Mouse (Mus musculus): ENCODE data around the gene Sema4d. TPM values are rescaled to one million over a fixed set of nuclear protein-coding genes. Genes with fewer than 3 reads are reported as not detected.
"Not testable (repeated sequence)": the region's sequence is repeated elsewhere in the genome, so short reads cannot be mapped to it uniquely, and the experiment has no call there.

Sema4d gene
- total and polyA plus RNA-seq, 3 experiments, result 6.9 to 20.3 TPM; not detected in 1

- no peak overlapping the region for H3K4me3 ChIP-seq (ENCODE audit: control insufficient read depth in 1 of 2, insufficient read depth in 1 of 2, low read depth in 2 of 2, low read length in 2 of 2)
- TF ChIP-seq GATA1 (IDR thresholded peaks at IDR 0.05; ENCODE audit: low read depth, low read length) (0 out of 2 replicates have a peak, but pooled peaks have one; percentile 10), CTCF (IDR thresholded peaks at IDR 0.05 in 2 of 3, conservative IDR thresholded peaks at IDR 0.05 in 1 of 3; ENCODE audit: control insufficient read depth in 1 of 3, insufficient read depth in 1 of 3, low read depth in 2 of 3, low read length in 3 of 3, poor library complexity in 1 of 3, severe bottlenecking in 1 of 3) (peak; percentile 79 to 92 (median 89)), RAD21 (IDR thresholded peaks at IDR 0.05; ENCODE audit: low read depth, low read length) (peak; percentile 98), EP300 (IDR thresholded peaks at IDR 0.05; ENCODE audit: low read depth in 1 of 2, low read length in 2 of 2) (0 out of 4 replicates have a peak, but pooled peaks of 1 of the 2 experiments have one; percentile 11), KAT2A (conservative IDR thresholded peaks at IDR 0.05; ENCODE audit: low read depth, low read length) (no peak), SIN3A (IDR thresholded peaks at IDR 0.05; ENCODE audit: low read length) (peak; percentile 41; the same call in 1 of the 2 replicates), MYC (IDR thresholded peaks at IDR 0.05; ENCODE audit: low read depth, low read length) (no peak), HCFC1 (IDR thresholded peaks at IDR 0.05; ENCODE audit: low read depth, low read length) (no peak), SMC3 (IDR thresholded peaks at IDR 0.05; ENCODE audit: low read depth, low read length) (peak; percentile 87), ZC3H11A (IDR thresholded peaks at IDR 0.05; ENCODE audit: low read depth, low read length) (peak; percentile 91)
- DNase-seq (ENCODE audit: low read depth, low spot score), result peak; percentile 79
- H3K27ac ChIP-seq (ENCODE audit: control insufficient read depth, low read depth, low read length), result no peak overlapping the region
- H3K36me3 ChIP-seq (ENCODE audit: control insufficient read depth in 1 of 2, insufficient read depth in 2 of 2, low read length in 2 of 2), result peaks cover 0 to 2% of the 10 kb centered on the region in 2 experiments; a peak in 1 of 4 replicates
- H3K9ac ChIP-seq (ENCODE audit: control insufficient read depth, low read depth, low read length, poor library complexity, severe bottlenecking), result no peak overlapping the region
- peaks cover 6 to 26% of the 10 kb centered on the region in 2 experiments for H3K4me1 ChIP-seq (ENCODE audit: control insufficient read depth in 1 of 2, insufficient read depth in 2 of 2, low read length in 2 of 2)
- H3K9me3 ChIP-seq (replicated peaks; ENCODE audit: insufficient read depth, low read length), result no peaks in the 10 kb centered on the region
- H3K79me2 ChIP-seq (ENCODE audit: control insufficient read depth, insufficient read depth, low read length, poor library complexity), result no peaks in the 10 kb centered on the region
- no peaks in the 10 kb centered on the region; a peak in 1 of 4 replicates for H3K27me3 ChIP-seq (ENCODE audit: control insufficient read depth in 1 of 2, insufficient read depth in 2 of 2, low read length in 2 of 2)
These were observed 45.9 kb upstream of the Sema4d start for GRCm38 (mm10) chr13:51839250-51840026.

- Histone ChIP-seq H3K4me3 (ENCODE audit: control insufficient read depth in 1 of 2, insufficient read depth in 1 of 2, low read depth in 2 of 2, low read length in 2 of 2) (no peak overlapping the region), H3K36me3 (ENCODE audit: control insufficient read depth in 1 of 2, insufficient read depth in 2 of 2, low read length in 2 of 2) (peaks cover 0 to 2% of the 10 kb centered on the region in 2 experiments; a peak in 1 of 4 replicates), H3K27me3 (ENCODE audit: control insufficient read depth in 1 of 2, insufficient read depth in 2 of 2, low read length in 2 of 2) (no peaks in the 10 kb centered on the region; a peak in 1 of 4 replicates), H3K9me3 (replicated peaks; ENCODE audit: insufficient read depth, low read length) (no peaks in the 10 kb centered on the region), H3K79me2 (ENCODE audit: control insufficient read depth, insufficient read depth, low read length, poor library complexity) (no peaks in the 10 kb centered on the region), H3K9ac (ENCODE audit: control insufficient read depth, low read depth, low read length, poor library complexity, severe bottlenecking) (no peak overlapping the region), H3K27ac (ENCODE audit: control insufficient read depth, low read depth, low read length) (no peak overlapping the region), H3K4me1 (ENCODE audit: control insufficient read depth in 1 of 2, insufficient read depth in 2 of 2, low read length in 2 of 2) (peaks cover 5 to 23% of the 10 kb centered on the region in 2 experiments)
- TF ChIP-seq RAD21 (IDR thresholded peaks at IDR 0.05; ENCODE audit: low read depth, low read length) (no peak), CTCF (IDR thresholded peaks at IDR 0.05 in 2 of 3, conservative IDR thresholded peaks at IDR 0.05 in 1 of 3; ENCODE audit: control insufficient read depth in 1 of 3, insufficient read depth in 1 of 3, low read depth in 2 of 3, low read length in 3 of 3, poor library complexity in 1 of 3, severe bottlenecking in 1 of 3) (no peak), POLR2AphosphoS5 (IDR thresholded peaks at IDR 0.05; ENCODE audit: borderline replicate concordance, low read depth, low read length) (no peak), ZKSCAN1 (IDR thresholded peaks at IDR 0.05; ENCODE audit: low read depth, low read length) (no peak), NRF1 (IDR thresholded peaks at IDR 0.05; ENCODE audit: insufficient read depth, low read depth, low read length, poor library complexity, severe bottlenecking) (no peak)
- no peak for DNase-seq (ENCODE audit: low read depth, low spot score)
These were observed 43.9 kb upstream of the Sema4d start for GRCm38 (mm10) chr13:51837402-51837801.

- not testable (repeated sequence) for H3K36me3 ChIP-seq (ENCODE audit: control insufficient read depth in 1 of 2, insufficient read depth in 2 of 2, low read length in 2 of 2); H3K27me3 ChIP-seq (ENCODE audit: control insufficient read depth in 1 of 2, insufficient read depth in 2 of 2, low read length in 2 of 2); H3K9me3 ChIP-seq (replicated peaks; ENCODE audit: insufficient read depth, low read length); H3K4me3 ChIP-seq (ENCODE audit: control insufficient read depth in 1 of 2, insufficient read depth in 1 of 2, low read depth in 2 of 2, low read length in 2 of 2); H3K9ac ChIP-seq (ENCODE audit: control insufficient read depth, low read depth, low read length, poor library complexity, severe bottlenecking); DNase-seq (ENCODE audit: low read depth, low spot score); H3K27ac ChIP-seq (ENCODE audit: control insufficient read depth, low read depth, low read length); H3K79me2 ChIP-seq (ENCODE audit: control insufficient read depth, insufficient read depth, low read length, poor library complexity)
- peaks cover 0 to 12% of the 10 kb centered on the region in 2 experiments; a peak in 1 of 4 replicates for H3K4me1 ChIP-seq (ENCODE audit: control insufficient read depth in 1 of 2, insufficient read depth in 2 of 2, low read length in 2 of 2)
These were observed 41.7 kb upstream of the Sema4d start for GRCm38 (mm10) chr13:51835208-51835607.
